Mouse (Mus musculus) c-Kit-positive CD71-positive TER-119-negative erythroid progenitor cells, embryonic 14.5 days (primary cell): ENCODE measurements around the gene Ptms.
A peak's percentile ranks its signal among the peaks of the same experiment; 100 is the strongest.
"Not testable (repeated sequence)": the region's sequence is repeated elsewhere in the genome, so short reads cannot be mapped to it uniquely, and the experiment has no call there.

Source experiments
- DNase-seq: peaks from one replicate; pipeline ENCODE4 v3.0.0-alpha.2; 2013; ENCODE audit warnings: low read depth

Ptms gene

GRCm38 (mm10) chr6:124904161-124904981 is 15.5 kb downstream of the Ptms start:
- DNase-seq: peak; percentile 70

GRCm38 (mm10) chr6:124903580-124904151 is 16.2 kb downstream of the Ptms start:
- peak; percentile 88 for DNase-seq

GRCm38 (mm10) chr6:124901851-124902250 is 18.1 kb downstream of the Ptms start:
- DNase-seq: no peak

GRCm38 (mm10) chr6:124900801-124901480 is 19.0 kb downstream of the Ptms start:
- no peak for DNase-seq

GRCm38 (mm10) chr6:124900056-124900800 is 19.7 kb downstream of the Ptms start:
- DNase-seq: no peak

- DNase-seq: no peak
Measured at GRCm38 (mm10) chr6:124898359-124898758, 21.5 kb downstream of the Ptms start.

GRCm38 (mm10) chr6:124894113-124894512 is 25.8 kb downstream of the Ptms start:
- DNase-seq: not testable (repeated sequence)

- DNase-seq: no peak
Measured at GRCm38 (mm10) chr6:124890997-124891396, 28.9 kb downstream of the Ptms start.

- no peak for DNase-seq
Measured at GRCm38 (mm10) chr6:124888555-124889125, 31.3 kb downstream of the Ptms start.

- no peak for DNase-seq
Measured at GRCm38 (mm10) chr6:124887986-124888385, 31.9 kb downstream of the Ptms start, which contains the start of gene Cd4. TSS of gene Cd4 (minus strand) at chr6:124888221.

- no peak for DNase-seq
Measured at GRCm38 (mm10) chr6:124885956-124886381, 33.9 kb downstream of the Ptms start.

- no peak for DNase-seq
Measured at GRCm38 (mm10) chr6:124884714-124885500, 35.0 kb downstream of the Ptms start.

- DNase-seq: no peak
Measured at GRCm38 (mm10) chr6:124883351-124883750, 36.6 kb downstream of the Ptms start.

GRCm38 (mm10) chr6:124881821-124882220 is 38.1 kb downstream of the Ptms start:
- DNase-seq: no peak

GRCm38 (mm10) chr6:124879390-124879789 is 40.5 kb downstream of the Ptms start:
- no peak for DNase-seq

- DNase-seq: no peak
Measured at GRCm38 (mm10) chr6:124874348-124874747, 45.6 kb downstream of the Ptms start.

- DNase-seq: no peak
Measured at GRCm38 (mm10) chr6:124866560-124866959, 53.3 kb downstream of the Ptms start.

- DNase-seq: no peak
Measured at GRCm38 (mm10) chr6:124865766-124866362, 54.0 kb downstream of the Ptms start.
